Mouse (Mus musculus) neural tube, embryonic 10.5 days (tissue): ENCODE results near the gene Nova2.

Source experiments
- DNase-seq: peaks from one replicate; pipeline ENCODE4 v3.0.0-alpha.2; 2017; ENCODE audit warnings: low spot score; ENCODE audit errors: extremely low spot score

The Nova2 gene

GRCm38 (mm10) chr7:19007026-19007977, 81.6 kb downstream of the Nova2 start:
- DNase-seq: no peak

DNA sequence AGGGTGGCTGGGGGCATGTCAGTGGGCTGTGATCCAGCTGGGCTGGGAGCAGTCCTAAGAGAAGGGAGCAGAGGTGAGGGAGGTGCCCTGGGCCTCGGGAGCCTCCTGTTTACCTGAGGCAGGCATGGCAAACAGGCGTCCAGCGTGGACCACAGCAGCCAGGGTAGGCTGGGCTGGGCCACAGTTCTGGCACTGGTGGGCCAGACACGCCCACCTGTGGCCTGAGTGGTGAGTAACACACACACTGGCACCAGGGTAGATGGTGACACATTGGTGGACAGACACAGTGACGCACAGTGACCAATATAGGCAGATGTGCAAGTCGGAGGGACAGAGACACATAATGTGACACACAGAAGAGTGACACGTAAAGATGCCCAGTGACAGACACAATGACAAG, 84.9 kb downstream of the Nova2 start:
- no peak for DNase-seq

GRCm38 (mm10) chr7:19012025-19012621, 86.4 kb downstream of the Nova2 start:
- no peak for DNase-seq

- DNase-seq: no peak
Measured at GRCm38 (mm10) chr7:19012882-19013281, 87.2 kb downstream of the Nova2 start.

- DNase-seq: no peak
Measured at GRCm38 (mm10) chr7:19014452-19014851, 88.8 kb downstream of the Nova2 start.
